Mouse (Mus musculus) right cerebral cortex, postnatal 14 days (tissue): ENCODE data around the gene Nos1.

ENCODE experiments used
- DNase-seq: peaks from one replicate; pipeline ENCODE4 v3.0.0; 2022

Nos1 gene

DNA sequence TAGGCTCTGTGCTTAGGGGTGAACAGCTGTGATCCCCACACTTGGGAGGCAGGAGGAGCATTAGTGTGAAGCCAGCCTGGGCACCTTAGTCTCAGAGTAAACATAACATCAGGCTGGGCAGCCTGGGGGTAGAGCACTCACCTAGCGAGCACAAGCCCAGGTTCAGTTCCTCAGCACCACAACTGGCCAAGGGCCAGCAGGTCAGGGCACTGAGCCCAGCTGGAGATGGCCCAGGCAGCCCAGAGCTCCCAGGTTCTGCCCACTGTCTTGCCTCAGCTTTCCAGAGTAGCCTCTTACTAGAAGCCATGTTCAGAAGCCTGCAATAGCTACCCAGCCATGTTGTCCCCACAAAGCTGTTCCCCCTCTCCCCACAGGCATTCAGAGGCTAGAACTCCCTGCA, 224.9 kb downstream of the Nos1 start:
- DNase-seq: no peak

- no peak for DNase-seq
Observed at GRCm38 (mm10) chr5:118008344-118008743, 227.5 kb downstream of the Nos1 start.
